Mouse (Mus musculus) c-Kit-negative CD71-positive TER-119-positive erythroid progenitor cells, embryonic 14.5 days (primary cell): ENCODE measurements around the gene Utp18.
A peak's percentile ranks its signal among the peaks of the same experiment; 100 is the strongest.
"Not testable (repeated sequence)": the region's sequence is repeated elsewhere in the genome, so short reads cannot be mapped to it uniquely, and the experiment has no call there.

ENCODE experiments used
- DNase-seq: peaks from one replicate; pipeline ENCODE4 v3.0.0-alpha.2; 2013; ENCODE audit warnings: low read depth, low spot score

The Utp18 gene

GRCm38 (mm10) chr11:93885572-93886410 lies at the start of gene Utp18, which contains the start of gene Mbtd1:
Utp18 (minus strand) TSS chr11:93885766.
Mbtd1 (plus strand) TSS chr11:93885852.
- peak; percentile 91 for DNase-seq

- DNase-seq, result no peak
Measured at GRCm38 (mm10) chr11:93929106-93929505, 43.5 kb upstream of the Utp18 start.

GRCm38 (mm10) chr11:93915019-93915418 lies 29.5 kb upstream of the Utp18 start:
- DNase-seq, result not testable (repeated sequence)

GRCm38 (mm10) chr11:93911603-93912002 lies 26.0 kb upstream of the Utp18 start:
- no peak for DNase-seq

- DNase-seq, result no peak
Measured at GRCm38 (mm10) chr11:93908829-93909228, 23.3 kb upstream of the Utp18 start.

GRCm38 (mm10) chr11:93907839-93908238 lies 22.3 kb upstream of the Utp18 start:
- no peak for DNase-seq

- DNase-seq, result no peak
Measured at GRCm38 (mm10) chr11:93906834-93907233, 21.3 kb upstream of the Utp18 start.

- DNase-seq, result no peak
Measured at GRCm38 (mm10) chr11:93897732-93898131, 12.2 kb upstream of the Utp18 start.

- DNase-seq, result peak; percentile 8
Measured at GRCm38 (mm10) chr11:93887080-93887447, 1.5 kb upstream of the Utp18 start.

GRCm38 (mm10) chr11:93886411-93887079 lies 979 bp upstream of the Utp18 start:
- DNase-seq, result peak; percentile 24

- peak; percentile 63 for DNase-seq
Measured at GRCm38 (mm10) chr11:93884901-93885571, 530 bp downstream of the Utp18 start.

GRCm38 (mm10) chr11:93884068-93884467 lies 1.5 kb downstream of the Utp18 start:
- DNase-seq, result no peak

- DNase-seq, result no peak
Measured at GRCm38 (mm10) chr11:93862638-93863037, 22.9 kb downstream of the Utp18 start.

GRCm38 (mm10) chr11:93862045-93862623 lies 23.4 kb downstream of the Utp18 start:
- no peak for DNase-seq

- DNase-seq, result no peak
Measured at GRCm38 (mm10) chr11:93861193-93861592, 24.4 kb downstream of the Utp18 start.

GRCm38 (mm10) chr11:93860540-93861172 lies 24.9 kb downstream of the Utp18 start:
- no peak for DNase-seq

- DNase-seq, result peak; percentile 17
Measured at GRCm38 (mm10) chr11:93856284-93856955, 29.1 kb downstream of the Utp18 start.

- no peak for DNase-seq
Measured at GRCm38 (mm10) chr11:93852546-93852945, 33.0 kb downstream of the Utp18 start.

- no peak for DNase-seq
Measured at GRCm38 (mm10) chr11:93847342-93847741, 38.2 kb downstream of the Utp18 start.

- DNase-seq, result no peak
Measured at GRCm38 (mm10) chr11:93835800-93836199, 49.8 kb downstream of the Utp18 start.

- DNase-seq, result no peak
Measured at GRCm38 (mm10) chr11:93829971-93830370, 55.6 kb downstream of the Utp18 start.
